Comparison of ENCODE assay signal across 25 mouse cellular contexts in genomic region chr10:39460621-39461020, GRCm38 (mm10).
DNase-seq lines count a peak whose midpoint lies in the region; ATAC-seq lines count a peak whose summit lies in the region.
"Had no signal": no experiment of that assay in that cellular context is flagged by ENCODE, and none has a peak within 500 bp of the region (broad histone marks: within the 10 kb centered on the region; RNA-seq: fewer than 3 reads in every experiment).

No protein-coding gene starts in this region.

- H3K4me2 ChIP-seq in forebrain, embryonic 14.5 days (ENCODE audit: low read length) = no peak overlapping the region
- no peak overlapping the region for H3K4me2 ChIP-seq in forebrain, embryonic 12.5 days
- H3K4me2 ChIP-seq in neural tube, embryonic 12.5 days (replicated peaks) = no peak overlapping the region
- H3K4me2 ChIP-seq: heart, embryonic 11.5 days; hindbrain, embryonic 13.5 days; limb, embryonic 15.5 days; liver, embryonic 13.5 days; midbrain, embryonic 12.5 days had no signal

- ATAC-seq in forebrain, embryonic 14.5 days = no peak
- ATAC-seq in forebrain, embryonic 12.5 days (ENCODE audit: low FRiP score) = no peak
- ATAC-seq in neural tube, embryonic 12.5 days (ENCODE audit: low FRiP score, low read depth) = no peak
- ATAC-seq: CD4-positive, CD25-positive, alpha-beta regulatory T cell, adult 4 months; forebrain, postnatal 0 days had no signal

- DNase-seq in forebrain, embryonic 14.5 days (ENCODE audit: low spot score) = peak; percentile 74
- peak; percentile 36 for DNase-seq in kidney, postnatal 14 days
- DNase-seq in kidney, postnatal 36 days = no peak
- no peak for DNase-seq in neural tube, embryonic 10.5 days (ENCODE audit: extremely low spot score, low spot score)
- no peak for DNase-seq in B cell, adult 2 months
- DNase-seq: adrenal gland, adult 8-10 months; cerebellum, adult 9-10 months; cerebellum, postnatal 36 days; forebrain, postnatal 0 days; gastrocnemius, postnatal 10 days; heart, postnatal 36 days; kidney, adult 11 months; layer of hippocampus, postnatal 36 days; liver, embryonic 13.5 days; lung, adult 18-20 months; thymus, adult 2 months; thymus, postnatal 4 days had no signal

- H3K9ac ChIP-seq in forebrain, embryonic 14.5 days (ENCODE audit: low read length) = no peak overlapping the region
- H3K9ac ChIP-seq in forebrain, embryonic 12.5 days = no peak overlapping the region
- H3K9ac ChIP-seq in neural tube, embryonic 12.5 days = no peak overlapping the region
- H3K9ac ChIP-seq: forebrain, postnatal 0 days; hindbrain, embryonic 13.5 days; limb, embryonic 15.5 days; liver, embryonic 13.5 days; midbrain, embryonic 12.5 days had no signal

- WGBS in forebrain, embryonic 14.5 days = 20% methylated on average over 2 of the region's 2 CpGs
- WGBS in forebrain, embryonic 12.5 days = 49% methylated on average over 2 of the region's 2 CpGs
- 63% methylated on average over 2 of the region's 2 CpGs for WGBS in neural tube, embryonic 12.5 days

- no peak overlapping the region for H3K4me3 ChIP-seq in forebrain, embryonic 14.5 days (ENCODE audit: low read depth, low read length)
- H3K4me3 ChIP-seq in forebrain, embryonic 12.5 days (replicated peaks) = no peak overlapping the region
- H3K4me3 ChIP-seq in neural tube, embryonic 12.5 days = no peak overlapping the region
- H3K4me3 ChIP-seq: hindbrain, embryonic 13.5 days; limb, embryonic 10.5 days; limb, embryonic 15.5 days; liver, embryonic 13.5 days; midbrain, embryonic 12.5 days had no signal

- no peaks in the 10 kb centered on the region for H3K27me3 ChIP-seq in forebrain, embryonic 14.5 days (replicated peaks; ENCODE audit: control insufficient read depth, insufficient read depth, low read length)
- no peaks in the 10 kb centered on the region for H3K27me3 ChIP-seq in forebrain, embryonic 12.5 days
- H3K27me3 ChIP-seq in neural tube, embryonic 12.5 days (replicated peaks) = no peaks in the 10 kb centered on the region
- H3K27me3 ChIP-seq: hindbrain, embryonic 13.5 days; limb, embryonic 15.5 days; liver, embryonic 13.5 days; midbrain, embryonic 12.5 days had no signal

- H3K4me1 ChIP-seq in forebrain, embryonic 14.5 days (ENCODE audit: control insufficient read depth, insufficient read depth, low read length) = peaks cover 55% of the 10 kb centered on the region
- peaks cover 68% of the 10 kb centered on the region for H3K4me1 ChIP-seq in forebrain, embryonic 12.5 days
- peaks cover 56% of the 10 kb centered on the region for H3K4me1 ChIP-seq in neural tube, embryonic 12.5 days

- H3K9me3 ChIP-seq in forebrain, embryonic 14.5 days (replicated peaks; ENCODE audit: control insufficient read depth, low read length) = no peaks in the 10 kb centered on the region
- H3K9me3 ChIP-seq in forebrain, embryonic 12.5 days = no peaks in the 10 kb centered on the region
- H3K9me3 ChIP-seq in neural tube, embryonic 12.5 days = no peaks in the 10 kb centered on the region
- H3K9me3 ChIP-seq: hindbrain, embryonic 13.5 days; limb, embryonic 10.5 days; limb, embryonic 15.5 days; liver, embryonic 13.5 days; midbrain, embryonic 12.5 days had no signal

- no peak overlapping the region for H3K27ac ChIP-seq in forebrain, embryonic 14.5 days (ENCODE audit: low read depth, low read length)
- H3K27ac ChIP-seq in forebrain, embryonic 12.5 days = no peak overlapping the region
- 0 out of 2 replicates have a peak overlapping the region, but pooled peaks have one; percentile 9 for H3K27ac ChIP-seq in neural tube, embryonic 12.5 days
- H3K27ac ChIP-seq: limb, embryonic 10.5 days; limb, embryonic 15.5 days; liver, embryonic 13.5 days; midbrain, embryonic 12.5 days had no signal

- 0 out of 2 replicates have a peak, but pooled peaks cover 2% of the 10 kb centered on the region for H3K36me3 ChIP-seq in forebrain, embryonic 14.5 days (ENCODE audit: control insufficient read depth, insufficient read depth, low read length)
- H3K36me3 ChIP-seq in forebrain, embryonic 12.5 days (replicated peaks) = no peaks in the 10 kb centered on the region
- H3K36me3 ChIP-seq in neural tube, embryonic 12.5 days = 0 out of 2 replicates have a peak, but pooled peaks cover 4% of the 10 kb centered on the region
- H3K36me3 ChIP-seq: hindbrain, embryonic 13.5 days; limb, embryonic 10.5 days; limb, embryonic 15.5 days; liver, embryonic 13.5 days; midbrain, embryonic 12.5 days had no signal

Comparison
In these comparisons a context has a peak if more than half of its experiments do, and no peak if none do; other contexts are left out.
1. DNase-seq: peak in forebrain, embryonic 14.5 days (single experiment) and kidney, postnatal 14 days (single experiment); none in kidney, postnatal 36 days (0 of 2), neural tube, embryonic 10.5 days (single experiment) and B cell, adult 2 months (0 of 2).